Mouse (Mus musculus): ENCODE measurements around the gene Cryz.

GRCm38 (mm10) chr3:154565437-154565836 lies 31.1 kb upstream of the Cryz start:
- TF ChIP-seq POLR2AphosphoS5 (IDR thresholded peaks at IDR 0.05; ENCODE audit: insufficient replicate concordance, low read depth, low read length), result no peak
- no peak for TF ChIP-seq GATA1 (IDR thresholded peaks at IDR 0.05; ENCODE audit: borderline replicate concordance, low read length)
- TF ChIP-seq CTCF (IDR thresholded peaks at IDR 0.05; ENCODE audit: low read depth, low read length), result no peak
- no peak for TF ChIP-seq TAL1 (conservative IDR thresholded peaks at IDR 0.05; ENCODE audit: low read depth, low read length)

Measured in G1E (cell line).